ENCODE assay signal across 8 mouse cellular contexts in genomic region chr9:107677091-107677784, GRCm38 (mm10). TPM values are rescaled to one million over a fixed set of nuclear protein-coding genes. Genes with fewer than 3 reads are reported as not detected.
DNase-seq lines count a peak whose midpoint lies in the region; ATAC-seq and TF ChIP-seq lines count a peak whose summit lies in the region.

No protein-coding gene starts in this region.

- DNase-seq in kidney, adult 8-10 months, result no peak
- peak; percentile 37 for DNase-seq in NIH3T3 (ENCODE audit: low read depth)
- peak; percentile 77 for DNase-seq in embryonic facial prominence, embryonic 10.5 days (ENCODE audit: low spot score)
- peak; percentile 62 to 76 for DNase-seq in kidney, postnatal 25 days
- DNase-seq in midbrain, postnatal 0 days (ENCODE audit: low spot score), result peak; percentile 50
- DNase-seq in layer of hippocampus, postnatal 10 days (ENCODE audit: low spot score in 2 of 2), result no peak

- TF ChIP-seq CTCF in midbrain, postnatal 0 days (IDR thresholded peaks at IDR 0.05), result peak; percentile 78

- peak overlapping the region; percentile 36; the same call in 1 of the 2 replicates for H3K4me3 ChIP-seq in kidney, embryonic 15.5 days (replicated peaks)
- H3K4me3 ChIP-seq in embryonic facial prominence, embryonic 10.5 days, result peak overlapping the region; percentile 52; the same call in 1 of the 2 replicates
- peak overlapping the region; percentile 35; the same call in 1 of the 2 replicates for H3K4me3 ChIP-seq in midbrain, postnatal 0 days (ENCODE audit: low read depth, low read length)
- no peak overlapping the region for H3K4me3 ChIP-seq in intestine, embryonic 15.5 days (replicated peaks)

- H3K27me3 ChIP-seq in kidney, embryonic 15.5 days, result peaks cover 43% of the 10 kb centered on the region
- peaks cover 60% of the 10 kb centered on the region for H3K27me3 ChIP-seq in embryonic facial prominence, embryonic 10.5 days (replicated peaks; ENCODE audit: low read depth, poor library complexity, severe bottlenecking)
- H3K27me3 ChIP-seq in midbrain, postnatal 0 days (ENCODE audit: insufficient read depth, low read length), result peaks cover 12% of the 10 kb centered on the region; the same call in 1 of the 2 replicates
- H3K27me3 ChIP-seq in intestine, embryonic 15.5 days (replicated peaks), result peaks cover 32% of the 10 kb centered on the region

- H3K4me1 ChIP-seq in kidney, embryonic 15.5 days, result peaks cover 29% of the 10 kb centered on the region
- H3K4me1 ChIP-seq in embryonic facial prominence, embryonic 10.5 days, result peaks cover 27% of the 10 kb centered on the region
- no peaks in the 10 kb centered on the region for H3K4me1 ChIP-seq in midbrain, postnatal 0 days (ENCODE audit: insufficient read depth, low read length)
- H3K4me1 ChIP-seq in intestine, embryonic 15.5 days (replicated peaks), result peaks cover 12% of the 10 kb centered on the region

- H3K36me3 ChIP-seq in kidney, embryonic 15.5 days, result peaks cover 6% of the 10 kb centered on the region
- H3K36me3 ChIP-seq in embryonic facial prominence, embryonic 10.5 days (replicated peaks), result peaks cover 10% of the 10 kb centered on the region
- H3K36me3 ChIP-seq in midbrain, postnatal 0 days (ENCODE audit: insufficient read depth, low read length), result no peaks in the 10 kb centered on the region
- no peaks in the 10 kb centered on the region for H3K36me3 ChIP-seq in intestine, embryonic 15.5 days

- no peaks in the 10 kb centered on the region for H3K9me3 ChIP-seq in kidney, embryonic 15.5 days (replicated peaks)
- H3K9me3 ChIP-seq in embryonic facial prominence, embryonic 10.5 days, result no peaks in the 10 kb centered on the region
- no peaks in the 10 kb centered on the region for H3K9me3 ChIP-seq in midbrain, postnatal 0 days (ENCODE audit: low read length)
- no peaks in the 10 kb centered on the region for H3K9me3 ChIP-seq in intestine, embryonic 15.5 days

- no peak overlapping the region for H3K9ac ChIP-seq in kidney, embryonic 15.5 days
- no peak overlapping the region for H3K9ac ChIP-seq in midbrain, postnatal 0 days (replicated peaks; ENCODE audit: low read length, poor library complexity, severe bottlenecking)
- no peak overlapping the region for H3K9ac ChIP-seq in intestine, embryonic 15.5 days

- no peak overlapping the region for H3K27ac ChIP-seq in kidney, embryonic 15.5 days
- H3K27ac ChIP-seq in embryonic facial prominence, embryonic 10.5 days (replicated peaks), result no peak overlapping the region
- H3K27ac ChIP-seq in midbrain, postnatal 0 days (ENCODE audit: low read depth, low read length), result no peak overlapping the region
- no peak overlapping the region for H3K27ac ChIP-seq in intestine, embryonic 15.5 days

- H3K4me2 ChIP-seq in kidney, embryonic 15.5 days, result peak overlapping the region; percentile 71; the same call in 1 of the 2 replicates
- H3K4me2 ChIP-seq in midbrain, postnatal 0 days (ENCODE audit: low read depth, low read length, poor library complexity, severe bottlenecking), result peak overlapping the region; percentile 70
- H3K4me2 ChIP-seq in intestine, embryonic 15.5 days (replicated peaks), result no peak overlapping the region

- ATAC-seq in kidney, embryonic 15.5 days (replicated peaks; ENCODE audit: low FRiP score), result no peak
- ATAC-seq in midbrain, postnatal 0 days (ENCODE audit: low FRiP score), result no peak
- ATAC-seq in intestine, embryonic 15.5 days, result no peak

- 20% methylated on average over 17 of the region's 17 CpGs for WGBS in kidney, embryonic 15.5 days
- WGBS in embryonic facial prominence, embryonic 10.5 days, result 23% methylated on average over 17 of the region's 17 CpGs
- 23% methylated on average over 17 of the region's 17 CpGs for WGBS in midbrain, postnatal 0 days
- WGBS in intestine, embryonic 15.5 days, result 20% methylated on average over 17 of the region's 17 CpGs

RNA-seq across cellular contexts. Expression of gene Gnat1, which starts 2.3 kb away (rescaled TPM):
- 3.9 and 4.6 TPM in 2 replicates for polyA plus RNA-seq in kidney, embryonic 15.5 days (2015; fragmentation: Nextera tagmentation; extraction: Ambion mirVana)
- 3.4 and 4.3 TPM in 2 replicates for polyA plus RNA-seq in embryonic facial prominence, embryonic 10.5 days (2016; fragmentation: Nextera tagmentation; extraction: Ambion mirVana)
- total RNA-seq in midbrain, postnatal 0 days (2014; rRNA removed), result 0.52 and 0.55 TPM in 2 replicates
- polyA plus RNA-seq in midbrain, postnatal 0 days (2015; fragmentation: Nextera tagmentation; extraction: Ambion mirVana), result 2.3 and 2.6 TPM in 2 replicates
- total RNA-seq in layer of hippocampus, postnatal 10 days (2021), result 1 to 10 TPM in 1 of 2 experiments, under 1 TPM in 1; 0.71 to 1.1 TPM
- 0.82 and 1.9 TPM in 2 replicates for polyA plus RNA-seq in intestine, embryonic 15.5 days (2015; fragmentation: Nextera tagmentation; extraction: Ambion mirVana)

RNA-seq across cellular contexts. Expression of gene Slc38a3, which starts 7.9 kb away (rescaled TPM):
- 7.1 and 8.1 TPM in 2 replicates for polyA plus RNA-seq in kidney, embryonic 15.5 days (2015; fragmentation: Nextera tagmentation; extraction: Ambion mirVana)
- 5.6 and 6.6 TPM in 2 replicates for polyA plus RNA-seq in embryonic facial prominence, embryonic 10.5 days (2016; fragmentation: Nextera tagmentation; extraction: Ambion mirVana)
- total RNA-seq in midbrain, postnatal 0 days (2014; rRNA removed), result 70.0 and 94.5 TPM in 2 replicates
- 37.6 and 44.6 TPM in 2 replicates for polyA plus RNA-seq in midbrain, postnatal 0 days (2015; fragmentation: Nextera tagmentation; extraction: Ambion mirVana)
- 100 to 1,000 TPM in 1 of 2 experiments, 10 to 100 TPM in 1; 96.5 to 109 TPM for total RNA-seq in layer of hippocampus, postnatal 10 days (2021)
- 8.4 and 16.0 TPM in 2 replicates for polyA plus RNA-seq in intestine, embryonic 15.5 days (2015; fragmentation: Nextera tagmentation; extraction: Ambion mirVana)

RNA-seq across cellular contexts. Expression of gene Sema3f, which starts 33.0 kb away (rescaled TPM):
- polyA plus RNA-seq in kidney, embryonic 15.5 days (2015; fragmentation: Nextera tagmentation; extraction: Ambion mirVana), result 21.3 and 23.9 TPM in 2 replicates
- polyA plus RNA-seq in embryonic facial prominence, embryonic 10.5 days (2016; fragmentation: Nextera tagmentation; extraction: Ambion mirVana), result 13.2 and 21.4 TPM in 2 replicates
- total RNA-seq in midbrain, postnatal 0 days (2014; rRNA removed), result 115 and 120 TPM in 2 replicates
- 13.5 and 14.1 TPM in 2 replicates for polyA plus RNA-seq in midbrain, postnatal 0 days (2015; fragmentation: Nextera tagmentation; extraction: Ambion mirVana)
- 1 to 10 TPM; 6.7 to 9.1 TPM for total RNA-seq in layer of hippocampus, postnatal 10 days (2021)
- polyA plus RNA-seq in intestine, embryonic 15.5 days (2015; fragmentation: Nextera tagmentation; extraction: Ambion mirVana), result 8.9 and 11.2 TPM in 2 replicates

RNA-seq across cellular contexts. Expression of gene Gnai2, which starts 42.1 kb away (rescaled TPM):
- 403 and 424 TPM in 2 replicates for polyA plus RNA-seq in kidney, embryonic 15.5 days (2015; fragmentation: Nextera tagmentation; extraction: Ambion mirVana)
- polyA plus RNA-seq in embryonic facial prominence, embryonic 10.5 days (2016; fragmentation: Nextera tagmentation; extraction: Ambion mirVana), result 334 and 363 TPM in 2 replicates
- total RNA-seq in midbrain, postnatal 0 days (2014; rRNA removed), result 224 and 241 TPM in 2 replicates
- 260 and 264 TPM in 2 replicates for polyA plus RNA-seq in midbrain, postnatal 0 days (2015; fragmentation: Nextera tagmentation; extraction: Ambion mirVana)
- 100 to 1,000 TPM; 254 to 263 TPM for total RNA-seq in layer of hippocampus, postnatal 10 days (2021)
- polyA plus RNA-seq in intestine, embryonic 15.5 days (2015; fragmentation: Nextera tagmentation; extraction: Ambion mirVana), result 334 and 335 TPM in 2 replicates

Comparison
In these comparisons a context has a peak if more than half of its experiments do, and no peak if none do; other contexts are left out.
1. DNase-seq: peak in NIH3T3 (single experiment), embryonic facial prominence, embryonic 10.5 days (single experiment), kidney, postnatal 25 days (2 of 2) and midbrain, postnatal 0 days (single experiment); none in kidney, adult 8-10 months (0 of 2) and layer of hippocampus, postnatal 10 days (0 of 2).